In genomic region chr1:132121236-132121635, GRCm38 (mm10) we compare ENCODE assay signal across 8 mouse cellular contexts. TPM values are rescaled to one million over a fixed set of nuclear protein-coding genes. Genes with fewer than 3 reads are reported as not detected.
DNase-seq lines count a peak whose midpoint lies in the region; ATAC-seq and TF ChIP-seq lines count a peak whose summit lies in the region.

No protein-coding gene starts in this region.

- H3K36me3 ChIP-seq in embryonic facial prominence, embryonic 14.5 days (ENCODE audit: control insufficient read depth, insufficient read depth, low read length) = no peaks in the 10 kb centered on the region
- no peaks in the 10 kb centered on the region for H3K36me3 ChIP-seq in heart, postnatal 0 days (replicated peaks; ENCODE audit: control insufficient read depth, insufficient read depth, low read length)
- no peaks in the 10 kb centered on the region for H3K36me3 ChIP-seq in lung, embryonic 16.5 days (ENCODE audit: control insufficient read depth, insufficient read depth, low read length)

- no peak overlapping the region for H3K9ac ChIP-seq in embryonic facial prominence, embryonic 14.5 days (ENCODE audit: low read depth, low read length)
- H3K9ac ChIP-seq in heart, postnatal 0 days (replicated peaks; ENCODE audit: low read depth, low read length) = no peak overlapping the region
- H3K9ac ChIP-seq in lung, embryonic 16.5 days (ENCODE audit: low read length) = no peak overlapping the region

- peak; percentile 56 for ATAC-seq in embryonic facial prominence, embryonic 14.5 days (ENCODE audit: low read depth)
- peak; percentile 58; the same call in 1 of the 2 replicates for ATAC-seq in heart, postnatal 0 days (ENCODE audit: insufficient read depth, low read depth)
- ATAC-seq in lung, embryonic 16.5 days (ENCODE audit: low read depth) = peak; percentile 41

- H3K27me3 ChIP-seq in embryonic facial prominence, embryonic 14.5 days (replicated peaks; ENCODE audit: control insufficient read depth, insufficient read depth, low read length) = no peaks in the 10 kb centered on the region
- H3K27me3 ChIP-seq in heart, postnatal 0 days (ENCODE audit: control insufficient read depth, insufficient read depth, low read length) = no peaks in the 10 kb centered on the region
- no peaks in the 10 kb centered on the region for H3K27me3 ChIP-seq in lung, embryonic 16.5 days (ENCODE audit: control insufficient read depth, insufficient read depth, low read depth, low read length)

- no peaks in the 10 kb centered on the region for H3K4me1 ChIP-seq in embryonic facial prominence, embryonic 14.5 days (ENCODE audit: control insufficient read depth, insufficient read depth, low read length)
- no peaks in the 10 kb centered on the region for H3K4me1 ChIP-seq in heart, postnatal 0 days (ENCODE audit: control insufficient read depth, insufficient read depth)
- peaks cover 14% of the 10 kb centered on the region for H3K4me1 ChIP-seq in lung, embryonic 16.5 days (replicated peaks; ENCODE audit: control insufficient read depth, insufficient read depth, low read length)

- no peak for TF ChIP-seq EP300 in heart, postnatal 0 days (IDR thresholded peaks at IDR 0.05; ENCODE audit: low read depth)

- peak; percentile 77 for TF ChIP-seq CTCF in heart, postnatal 0 days (IDR thresholded peaks at IDR 0.05; ENCODE audit: low read depth)

- H3K4me2 ChIP-seq in embryonic facial prominence, embryonic 14.5 days (ENCODE audit: low read depth, low read length) = no peak overlapping the region
- H3K4me2 ChIP-seq in heart, postnatal 0 days (ENCODE audit: low read depth, low read length) = no peak overlapping the region
- H3K4me2 ChIP-seq in lung, embryonic 16.5 days (ENCODE audit: low read depth, low read length) = no peak overlapping the region

- 26% methylated on average over 6 of the region's 6 CpGs for WGBS in embryonic facial prominence, embryonic 14.5 days
- WGBS in heart, postnatal 0 days = 17% methylated on average over 6 of the region's 6 CpGs
- 14% methylated on average over 6 of the region's 6 CpGs for WGBS in lung, embryonic 16.5 days

- H3K27ac ChIP-seq in embryonic facial prominence, embryonic 14.5 days (replicated peaks; ENCODE audit: low read depth, low read length) = no peak overlapping the region
- no peak overlapping the region for H3K27ac ChIP-seq in heart, postnatal 0 days (ENCODE audit: low read depth)
- no peak overlapping the region for H3K27ac ChIP-seq in lung, embryonic 16.5 days (ENCODE audit: low read length)

- H3K9me3 ChIP-seq in embryonic facial prominence, embryonic 14.5 days (ENCODE audit: control insufficient read depth, low read length) = no peaks in the 10 kb centered on the region
- no peaks in the 10 kb centered on the region for H3K9me3 ChIP-seq in heart, postnatal 0 days (replicated peaks; ENCODE audit: control insufficient read depth, low read length)
- no peaks in the 10 kb centered on the region for H3K9me3 ChIP-seq in lung, embryonic 16.5 days (ENCODE audit: control insufficient read depth, low read length)

- H3K4me3 ChIP-seq in embryonic facial prominence, embryonic 14.5 days (ENCODE audit: low read depth, low read length) = no peak overlapping the region
- no peak overlapping the region for H3K4me3 ChIP-seq in heart, postnatal 0 days (ENCODE audit: low read depth, low read length)
- no peak overlapping the region for H3K4me3 ChIP-seq in lung, embryonic 16.5 days (ENCODE audit: low read length)

- peak; percentile 81 for DNase-seq in CD4-positive, CD25-positive, alpha-beta regulatory T cell, adult 2 months (ENCODE audit: low read depth, low spot score)
- peak; percentile 89 for DNase-seq in adrenal gland, postnatal 25 days
- DNase-seq in embryonic facial prominence, embryonic 14.5 days (ENCODE audit: low spot score) = peak; percentile 88
- DNase-seq in heart, postnatal 0 days (ENCODE audit: low spot score) = peak; percentile 78
- peak; percentile 92 for DNase-seq in layer of hippocampus, adult 11-12 months (ENCODE audit: low spot score)
- DNase-seq in ovary, postnatal 36 days (ENCODE audit: low spot score) = peak; percentile 81
- DNase-seq in thymus, postnatal 25 days = peak; percentile 78

RNA-seq across cellular contexts. Expression of gene Cdk18, which starts 18.2 kb away (rescaled TPM):
- total RNA-seq in adrenal gland, postnatal 25 days (2021) = 16.5 and 18.0 TPM in 2 replicates
- 2.2 and 2.5 TPM in 2 replicates for polyA plus RNA-seq in embryonic facial prominence, embryonic 14.5 days (2014; fragmentation: Nextera tagmentation; extraction: Ambion mirVana)
- 4.0 and 6.2 TPM in 2 replicates for total RNA-seq in heart, postnatal 0 days (2014; rRNA removed; ENCODE audit: low replicate concordance)
- polyA plus RNA-seq in heart, postnatal 0 days (2015; fragmentation: Nextera tagmentation; extraction: Ambion mirVana) = 1.9 and 2.0 TPM in 2 replicates
- 8.7 and 9.0 TPM in 2 replicates for polyA plus RNA-seq in lung, embryonic 16.5 days (2015; fragmentation: Nextera tagmentation; extraction: Ambion mirVana)

RNA-seq across cellular contexts. Expression of gene Mfsd4a, which starts 53.4 kb away (rescaled TPM):
- 29.5 and 29.9 TPM in 2 replicates for total RNA-seq in adrenal gland, postnatal 25 days (2021)
- 13.3 and 14.1 TPM in 2 replicates for polyA plus RNA-seq in embryonic facial prominence, embryonic 14.5 days (2014; fragmentation: Nextera tagmentation; extraction: Ambion mirVana)
- total RNA-seq in heart, postnatal 0 days (2014; rRNA removed; ENCODE audit: low replicate concordance) = 4.4 and 4.5 TPM in 2 replicates
- 4.2 and 6.4 TPM in 2 replicates for polyA plus RNA-seq in heart, postnatal 0 days (2015; fragmentation: Nextera tagmentation; extraction: Ambion mirVana)
- polyA plus RNA-seq in lung, embryonic 16.5 days (2015; fragmentation: Nextera tagmentation; extraction: Ambion mirVana) = 16.6 and 19.3 TPM in 2 replicates
